Mouse (Mus musculus) gastrocnemius, adult 8-10 months (tissue): ENCODE results near the gene Apoe. TPM values are rescaled to one million over a fixed set of nuclear protein-coding genes. Genes with fewer than 3 reads are reported as not detected.

Experiments
- DNase-seq, 2 experiments: peaks; one replicate each; pipeline ENCODE4 v3.0.0; 2022; ENCODE audit warnings: low spot score in 2 of 2
- total RNA-seq, 4 experiments: library from RNA; stranded (reverse); gene quantifications; 2 replicates each; pipeline ENCODE4 v1.2.4; 2022

Gene Apoe
- total RNA-seq, 4 experiments from 2014 or later, result 18.8 to 67.9 (median 47.9) TPM

DNA sequence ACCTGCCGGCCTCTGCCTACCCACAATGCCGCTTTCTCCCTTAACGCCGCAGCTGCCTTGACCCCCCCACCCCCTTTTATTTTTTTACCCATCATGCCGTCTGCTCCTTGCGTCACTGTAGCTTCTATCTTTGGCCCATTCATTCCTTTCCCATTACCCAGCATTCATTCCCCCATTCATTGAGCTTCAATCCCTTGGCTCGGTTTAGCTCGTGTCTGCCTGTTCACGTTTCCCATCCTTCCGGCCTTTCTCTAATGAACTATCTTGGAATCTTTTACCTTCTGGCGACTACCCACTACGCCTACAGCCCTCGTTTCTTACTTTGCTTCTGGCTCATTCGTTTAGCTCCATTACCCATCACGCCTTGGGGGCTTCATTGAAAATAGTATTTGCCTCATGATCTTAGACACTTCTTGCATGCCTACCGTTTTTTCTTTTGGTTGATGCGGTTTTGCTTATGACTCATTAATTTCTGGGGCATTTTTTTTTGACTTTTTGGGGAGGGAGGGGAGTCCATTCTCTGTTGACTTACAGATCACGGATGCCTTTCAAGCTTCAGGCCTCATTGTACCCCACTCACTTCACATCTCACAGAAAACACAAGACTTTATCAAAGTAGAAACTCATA is 17.2 kb upstream of the Apoe start:
- DNase-seq, result no peak

DNA sequence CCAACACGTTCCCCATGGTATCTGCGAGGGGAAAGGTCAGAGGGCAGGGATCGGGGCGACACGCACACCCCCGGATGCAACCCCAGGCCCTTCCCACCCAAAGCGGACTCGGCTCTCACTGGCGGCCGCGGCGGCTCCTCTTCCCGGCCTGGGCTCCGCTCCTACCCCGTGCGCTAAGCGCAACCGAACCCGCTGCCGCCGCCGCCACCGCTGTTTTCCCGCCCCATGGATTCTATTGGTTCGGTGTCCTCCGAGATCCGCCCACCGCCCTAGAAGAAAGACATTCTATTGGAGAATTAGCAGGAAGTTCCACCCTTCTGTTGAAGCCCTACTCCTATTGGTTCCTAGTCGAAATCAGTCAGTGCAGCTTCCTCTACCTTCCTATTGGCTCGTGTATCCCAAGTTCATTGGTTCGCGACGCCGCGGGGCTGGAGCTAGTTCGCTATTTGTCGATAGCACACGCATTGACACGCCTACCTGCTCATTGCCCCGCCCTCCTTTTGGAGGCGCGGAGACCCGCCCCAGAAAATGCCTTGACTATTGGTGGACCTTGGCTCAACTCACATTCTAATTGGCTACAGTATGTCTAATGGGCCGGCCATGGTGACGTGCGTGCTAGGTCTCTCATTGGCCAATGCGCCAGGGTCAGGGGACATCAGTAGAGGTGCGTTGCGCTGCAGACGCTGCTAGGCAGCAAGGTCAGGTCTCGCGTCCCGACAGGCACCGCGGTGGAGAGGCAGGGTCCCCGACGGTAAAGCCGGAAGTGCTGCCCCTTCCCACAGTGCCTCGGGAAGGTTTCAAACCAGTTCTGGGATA is 16.5 kb upstream of the Apoe start, which contains the start of gene Tomm40:
TSS of gene Tomm40 (minus strand) at position 200 of the 816 bp plus-strand sequence.
- DNase-seq, result peak; percentile 99 to 100

DNA sequence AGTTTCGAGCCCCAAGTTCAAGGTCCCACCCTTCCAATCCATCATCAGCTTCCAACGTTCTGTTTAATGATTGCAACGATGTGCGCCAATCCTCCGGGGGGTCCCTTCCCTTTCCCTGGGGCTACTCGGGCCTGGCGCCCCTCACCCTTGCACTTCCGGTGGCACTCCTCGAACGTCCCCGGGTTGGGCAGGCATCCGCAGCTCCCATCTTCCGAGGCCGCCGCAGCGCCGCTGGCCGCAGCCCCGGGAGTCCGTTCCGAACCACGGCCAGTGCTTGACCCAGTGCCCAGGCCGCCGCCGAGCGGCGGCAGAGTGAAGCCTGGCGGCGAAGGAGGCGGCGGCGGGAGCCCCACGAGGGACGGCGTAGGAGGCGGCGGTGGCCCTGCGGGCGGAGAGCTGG is 15.8 kb upstream of the Apoe start:
- peak in 1 of 2 experiments; percentile 30 for DNase-seq

DNA sequence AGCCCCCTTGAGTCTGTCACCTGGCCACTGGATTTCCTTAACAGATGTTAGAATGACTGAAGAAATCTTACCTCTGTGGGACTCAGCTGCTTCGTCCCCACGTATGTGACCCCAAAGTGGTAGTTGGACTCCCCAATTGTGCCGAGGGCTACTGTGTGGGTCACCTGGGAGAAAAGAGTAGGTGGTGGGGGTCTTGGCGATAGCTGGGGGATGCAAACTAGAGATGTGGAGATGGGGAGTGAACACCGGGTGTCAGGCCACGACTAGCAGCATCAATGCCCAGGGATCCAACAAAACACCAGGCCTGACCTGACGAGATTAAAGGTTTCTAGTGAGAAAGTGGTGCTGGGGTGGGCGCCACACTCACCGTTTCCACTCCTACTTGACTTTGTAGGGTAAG is 14.6 kb upstream of the Apoe start:
- DNase-seq, result no peak

DNA sequence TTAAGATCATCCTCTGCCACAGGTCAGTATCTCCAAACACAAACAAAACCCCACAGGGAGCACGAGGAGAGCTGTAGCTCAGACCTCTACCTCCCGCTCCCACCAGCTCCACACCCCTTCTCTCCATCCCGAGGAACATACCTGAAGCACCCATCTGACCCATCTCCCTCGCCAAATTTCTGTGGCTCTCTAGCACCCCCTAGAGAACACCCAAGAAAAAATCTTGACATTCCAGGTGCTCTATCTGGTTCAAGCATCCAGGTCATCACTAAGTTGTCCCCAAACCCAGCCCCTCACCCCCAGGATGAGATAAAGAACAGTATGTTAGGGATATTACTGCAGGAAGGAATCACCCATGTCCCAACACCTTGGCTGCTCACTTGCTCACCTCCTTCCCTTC is 14.2 kb upstream of the Apoe start:
- no peak for DNase-seq

DNA sequence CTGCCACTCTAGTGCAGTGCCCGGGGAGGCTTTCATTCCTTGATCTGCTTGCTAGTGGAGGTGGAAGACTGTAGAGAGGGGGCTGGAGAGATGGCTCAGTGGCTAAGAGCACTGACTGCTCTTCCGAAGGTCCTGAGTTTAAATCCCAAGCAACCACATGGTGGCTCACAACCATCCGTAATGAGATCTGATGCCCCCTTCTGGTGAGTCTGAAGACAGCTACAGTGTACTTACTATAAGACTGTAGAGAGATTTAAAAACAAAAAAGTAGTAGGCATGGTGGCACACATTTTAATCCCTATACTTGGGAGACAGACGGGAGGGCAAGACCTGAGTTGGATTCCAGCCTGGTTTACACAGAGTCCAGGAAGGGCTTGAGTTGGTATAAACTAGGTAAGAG is 13.4 kb upstream of the Apoe start:
- no peak for DNase-seq

DNA sequence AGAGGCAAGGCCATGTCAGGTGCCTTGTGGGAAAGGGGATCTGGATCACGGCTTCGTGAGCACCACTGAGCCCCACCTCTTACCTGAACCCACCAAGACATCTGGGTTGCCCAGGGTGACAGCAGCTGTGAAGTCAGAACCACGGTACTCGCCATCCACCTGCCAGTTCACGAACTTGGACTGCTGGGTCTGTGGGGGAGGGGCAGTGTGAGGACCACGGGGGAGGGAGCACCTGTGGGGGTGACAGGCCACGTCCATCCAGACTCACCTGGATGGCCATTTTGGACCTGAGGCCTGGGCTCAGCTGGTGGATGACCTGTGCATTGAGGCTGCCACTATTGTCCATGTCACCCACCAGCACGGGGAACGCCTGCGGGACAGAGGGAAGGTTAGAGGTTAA is 11.7 kb upstream of the Apoe start:
- DNase-seq, result no peak

DNA sequence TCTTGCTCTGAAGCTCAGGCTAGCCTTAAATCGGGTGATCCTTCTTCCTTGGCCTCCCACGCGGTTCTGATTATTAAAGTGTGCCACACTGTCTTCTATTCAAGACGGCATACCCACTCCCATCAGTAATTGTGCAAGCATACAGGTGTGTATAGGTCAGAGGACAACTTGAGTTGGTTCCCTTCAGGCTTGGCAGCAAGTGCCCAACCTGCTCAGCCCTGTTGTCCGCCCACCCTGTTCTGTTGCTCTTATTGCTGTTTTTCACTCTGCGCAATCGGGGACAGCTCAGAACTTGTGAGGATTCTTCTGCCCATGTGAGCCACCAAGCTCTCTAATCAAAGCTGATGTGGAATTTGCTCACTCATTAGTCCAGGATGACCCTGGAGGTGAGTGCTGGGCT is 6.3 kb upstream of the Apoe start:
- DNase-seq, result no peak

DNA sequence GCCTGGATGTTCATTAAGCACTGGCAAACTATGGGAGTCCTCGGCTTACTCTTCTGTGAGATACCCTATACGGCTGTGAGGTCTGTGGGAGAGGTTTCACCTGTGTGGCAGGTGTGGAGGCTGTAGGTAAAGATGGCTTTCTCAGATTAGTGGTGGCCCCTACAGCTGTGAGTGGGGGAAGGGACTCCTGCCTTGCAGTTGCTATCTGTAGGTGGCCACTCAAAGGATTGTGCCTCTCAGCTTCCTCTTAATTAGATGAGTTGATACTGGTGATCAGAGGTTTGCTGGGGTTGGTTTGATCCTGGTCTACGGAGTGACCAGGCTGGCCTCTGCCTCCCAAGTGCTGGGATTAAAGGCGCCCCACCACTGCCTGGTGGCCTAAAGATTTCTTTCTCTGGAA is 5.5 kb upstream of the Apoe start:
- no peak for DNase-seq

DNA sequence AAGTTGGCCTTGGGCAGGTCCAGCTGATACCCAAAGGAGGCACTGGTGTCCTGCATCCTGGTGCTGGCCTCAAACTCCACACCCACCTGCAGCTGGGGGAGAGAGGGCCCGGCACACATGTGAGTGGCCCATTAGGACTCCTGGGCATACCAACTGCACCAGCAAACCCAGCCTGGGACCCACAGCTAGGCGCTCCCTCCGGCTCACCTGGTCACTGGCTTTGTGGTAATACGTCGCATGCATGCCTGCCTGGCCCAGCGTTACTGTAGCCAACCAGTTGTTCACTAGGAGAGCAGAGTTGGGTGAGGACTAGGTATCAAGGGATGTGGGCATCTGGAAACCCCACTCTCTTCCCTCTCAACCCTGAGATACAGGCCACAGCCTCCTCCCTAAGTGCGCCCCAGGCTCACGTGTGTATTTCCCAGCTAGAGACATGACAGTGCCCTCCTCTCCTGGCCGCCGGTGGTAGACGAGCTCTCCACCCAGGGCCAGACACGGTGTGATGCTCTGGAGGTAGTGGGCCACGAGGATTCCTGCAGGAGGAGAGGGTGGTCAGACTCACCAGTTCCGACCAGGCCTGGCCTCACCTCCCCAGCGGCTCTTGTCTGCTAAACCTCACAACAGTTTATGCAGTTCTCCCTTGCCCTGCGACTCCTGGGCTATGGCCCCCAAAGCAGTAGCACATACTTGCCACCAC is 4.0 kb upstream of the Apoe start:
- DNase-seq, result no peak

DNA sequence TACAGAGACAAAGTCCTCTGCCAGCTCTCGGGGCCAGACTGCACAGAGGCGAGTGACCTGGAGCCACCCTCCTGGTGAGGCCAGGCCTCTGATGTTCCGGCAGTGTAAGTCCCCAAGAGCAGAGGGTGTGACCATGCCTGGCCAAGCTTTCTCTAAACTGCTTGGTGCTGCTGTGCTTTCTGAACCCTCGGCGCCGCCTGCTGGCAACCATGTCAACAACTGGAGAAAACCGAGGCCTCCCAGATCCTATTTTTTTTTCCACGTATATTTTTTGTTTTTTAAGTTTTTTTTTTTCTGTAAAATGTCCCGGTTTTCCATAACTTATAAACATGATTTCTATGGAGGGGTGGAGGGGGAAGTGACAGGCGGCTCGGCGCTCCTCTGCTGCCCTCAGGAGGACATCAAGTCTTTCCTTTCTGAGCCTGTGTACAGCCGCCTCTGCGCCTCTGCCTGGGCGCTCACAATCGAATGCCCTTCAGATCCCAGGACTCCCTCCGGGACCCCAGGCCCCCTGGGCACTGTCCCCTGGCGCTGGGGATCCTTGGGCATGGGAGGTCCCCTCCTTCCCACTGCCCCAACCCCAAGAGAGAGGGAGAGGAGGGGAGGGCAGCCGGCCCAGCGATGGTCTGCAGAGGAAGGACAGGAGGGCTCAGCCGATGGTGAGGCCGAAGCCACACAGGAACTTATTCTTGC is 2.2 kb upstream of the Apoe start:
- peak; percentile 38 to 57 for DNase-seq

DNA sequence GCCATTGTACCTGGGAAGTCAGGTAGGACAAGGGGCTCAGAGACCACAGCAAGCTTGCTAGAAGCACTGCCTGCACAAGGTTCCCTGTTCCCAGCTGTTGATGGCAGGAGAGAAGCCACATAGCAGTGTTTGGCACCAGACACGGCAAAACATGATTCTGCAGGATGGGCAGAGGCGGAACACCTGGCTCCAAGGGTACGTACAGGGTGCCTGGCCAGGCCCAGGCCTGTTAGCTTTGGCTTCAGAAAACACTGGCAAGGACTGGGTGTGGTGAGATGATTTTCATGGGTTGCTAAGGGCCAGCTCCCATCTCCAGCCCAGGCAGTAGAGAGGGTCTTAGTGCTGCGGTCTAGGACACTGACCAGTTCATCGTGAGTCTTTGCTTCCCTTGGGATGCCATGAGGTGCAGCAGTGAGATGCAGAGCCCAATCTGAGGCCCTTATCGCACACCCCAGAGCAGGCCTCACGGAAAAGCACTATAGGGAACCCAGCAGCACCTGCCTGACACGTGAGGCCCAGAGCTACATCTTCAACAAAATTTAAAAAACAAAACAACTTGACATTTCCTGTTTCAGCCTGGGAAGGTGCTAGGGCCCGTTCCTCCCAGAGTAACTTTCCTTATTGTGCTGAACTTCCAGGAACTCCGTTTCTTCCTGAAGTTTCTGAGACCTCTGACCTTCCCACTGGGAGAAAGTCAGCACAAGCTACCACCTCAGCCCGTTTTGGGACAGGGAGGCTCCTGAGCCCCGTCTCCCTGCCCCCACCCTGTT is 1.5 kb upstream of the Apoe start:
- no peak for DNase-seq

DNA sequence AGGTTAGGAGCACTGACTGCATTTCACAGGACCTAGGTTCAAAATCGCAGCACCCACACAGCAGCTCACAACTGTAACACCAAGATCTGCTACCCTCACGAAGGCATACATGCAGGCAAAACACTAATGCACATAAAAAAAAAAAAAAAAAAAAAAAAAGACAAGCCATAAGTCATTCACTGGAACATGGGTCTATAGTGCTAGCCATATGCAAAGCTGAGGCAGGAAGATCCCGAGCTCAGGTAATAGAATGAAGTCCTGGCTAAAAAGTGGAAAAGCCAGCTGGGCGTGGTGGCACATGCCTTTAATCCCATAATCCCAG is 800 bp upstream of the Apoe start:
- no peak for DNase-seq

DNA sequence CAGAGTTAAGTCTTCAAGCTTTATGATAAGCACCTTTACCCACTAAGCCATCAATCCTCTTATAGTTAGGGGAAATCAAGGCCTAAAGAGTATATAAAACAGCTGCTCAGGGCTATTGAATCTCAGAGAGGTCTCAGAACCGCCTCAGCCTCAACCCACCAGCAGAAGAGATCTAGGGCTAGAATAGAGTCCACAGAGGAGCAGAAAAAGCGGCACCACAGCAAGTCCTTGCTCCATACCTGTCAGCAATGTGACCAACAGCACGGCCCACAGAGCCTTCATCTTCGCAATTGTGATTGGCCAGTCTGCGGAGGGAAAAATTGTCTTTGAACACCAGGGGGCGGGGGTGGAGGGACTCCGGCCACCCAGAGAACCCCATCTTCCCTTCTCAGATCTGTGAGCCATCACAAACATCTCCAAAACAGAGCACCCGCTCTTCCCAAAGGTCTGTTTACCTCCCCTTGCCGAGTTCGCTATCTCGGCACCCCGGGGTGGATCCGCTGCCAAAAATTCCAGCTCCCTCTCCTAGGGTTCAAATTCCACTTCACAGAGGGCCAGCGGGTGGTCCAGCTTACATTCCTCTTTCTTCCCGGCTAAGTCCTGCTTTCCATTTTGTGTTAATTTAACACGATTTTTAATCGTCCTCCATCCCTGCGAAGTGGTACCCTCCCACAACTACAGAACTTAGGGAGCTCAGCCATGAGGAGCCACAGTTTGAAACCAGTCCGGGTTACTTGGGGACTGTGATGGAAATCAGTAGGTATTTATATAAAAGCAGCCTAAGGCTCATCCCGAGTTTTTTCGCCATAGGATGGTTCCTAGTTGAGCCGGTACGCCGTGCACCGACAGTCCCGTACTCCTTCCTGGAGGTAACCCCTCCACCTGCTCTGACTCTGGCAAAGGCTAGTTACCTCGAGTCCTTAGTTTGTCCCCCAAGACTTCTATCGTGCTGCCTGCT is 760 bp downstream of the Apoe start:
- DNase-seq, result no peak

DNA sequence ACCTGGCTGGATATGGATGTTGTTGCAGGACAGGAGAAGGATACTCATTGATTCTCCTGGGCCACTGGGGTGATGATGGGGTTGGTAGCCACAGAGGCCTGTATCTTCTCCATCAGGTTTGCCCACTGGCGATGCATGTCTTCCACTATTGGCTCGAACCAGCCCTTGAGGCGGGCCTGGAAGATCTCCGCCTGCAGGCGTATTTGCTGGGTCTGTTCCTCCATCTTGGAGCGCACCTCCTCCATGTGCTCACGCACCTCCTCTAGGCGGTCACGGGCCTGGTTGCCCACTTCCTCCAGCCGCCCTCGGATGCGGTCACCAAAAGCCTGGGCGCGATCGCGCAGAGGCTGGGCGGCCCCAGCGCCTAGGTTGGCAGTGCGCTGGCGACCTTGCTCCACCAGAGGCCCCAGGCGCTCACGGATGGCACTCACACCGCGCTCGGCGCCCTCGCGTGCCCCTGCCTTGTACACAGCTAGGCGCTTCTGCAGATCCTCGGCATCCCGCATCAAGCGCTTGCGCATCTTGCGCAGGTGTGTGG is 2.6 kb downstream of the Apoe start:
- DNase-seq, result no peak

DNA sequence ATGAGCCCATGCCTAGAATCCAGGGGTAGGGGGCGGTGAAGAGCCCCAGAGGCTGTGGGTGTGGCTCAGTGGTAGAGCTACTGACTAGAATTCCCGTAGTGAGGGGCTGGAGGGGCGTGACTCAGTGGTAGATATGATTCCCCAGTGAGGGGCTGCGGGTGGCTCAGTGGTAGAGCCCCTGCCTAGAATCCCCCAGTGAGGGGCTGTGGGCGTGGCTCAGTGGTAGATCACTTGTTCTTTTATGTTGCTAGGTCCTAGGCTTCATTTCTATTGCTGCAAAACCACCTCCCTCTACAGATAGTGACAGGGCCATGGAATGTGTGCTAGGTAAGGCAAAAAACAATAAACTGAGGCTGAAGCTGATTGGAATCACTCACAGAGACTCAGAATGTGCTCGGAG is 3.1 kb downstream of the Apoe start:
- DNase-seq, result no peak

DNA sequence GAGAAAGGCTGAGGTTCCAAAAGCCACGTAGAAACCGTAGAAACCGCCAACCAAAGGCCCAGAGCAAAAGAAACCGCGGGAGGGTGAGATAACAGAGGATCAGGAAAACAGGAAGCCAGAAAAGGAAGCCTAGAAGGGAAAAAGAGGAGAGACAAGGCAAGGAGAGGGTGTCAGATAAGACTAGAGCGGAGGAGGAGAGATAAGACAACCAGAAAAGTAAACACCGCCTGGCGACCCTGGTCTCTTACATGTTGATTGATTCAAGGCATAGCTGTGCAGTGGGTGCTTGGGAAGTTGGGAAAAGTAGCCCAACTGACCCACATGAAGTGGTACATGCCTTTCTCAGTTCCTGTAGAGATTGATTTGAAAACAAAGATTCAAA is 3.8 kb downstream of the Apoe start:
- DNase-seq, result no peak

DNA sequence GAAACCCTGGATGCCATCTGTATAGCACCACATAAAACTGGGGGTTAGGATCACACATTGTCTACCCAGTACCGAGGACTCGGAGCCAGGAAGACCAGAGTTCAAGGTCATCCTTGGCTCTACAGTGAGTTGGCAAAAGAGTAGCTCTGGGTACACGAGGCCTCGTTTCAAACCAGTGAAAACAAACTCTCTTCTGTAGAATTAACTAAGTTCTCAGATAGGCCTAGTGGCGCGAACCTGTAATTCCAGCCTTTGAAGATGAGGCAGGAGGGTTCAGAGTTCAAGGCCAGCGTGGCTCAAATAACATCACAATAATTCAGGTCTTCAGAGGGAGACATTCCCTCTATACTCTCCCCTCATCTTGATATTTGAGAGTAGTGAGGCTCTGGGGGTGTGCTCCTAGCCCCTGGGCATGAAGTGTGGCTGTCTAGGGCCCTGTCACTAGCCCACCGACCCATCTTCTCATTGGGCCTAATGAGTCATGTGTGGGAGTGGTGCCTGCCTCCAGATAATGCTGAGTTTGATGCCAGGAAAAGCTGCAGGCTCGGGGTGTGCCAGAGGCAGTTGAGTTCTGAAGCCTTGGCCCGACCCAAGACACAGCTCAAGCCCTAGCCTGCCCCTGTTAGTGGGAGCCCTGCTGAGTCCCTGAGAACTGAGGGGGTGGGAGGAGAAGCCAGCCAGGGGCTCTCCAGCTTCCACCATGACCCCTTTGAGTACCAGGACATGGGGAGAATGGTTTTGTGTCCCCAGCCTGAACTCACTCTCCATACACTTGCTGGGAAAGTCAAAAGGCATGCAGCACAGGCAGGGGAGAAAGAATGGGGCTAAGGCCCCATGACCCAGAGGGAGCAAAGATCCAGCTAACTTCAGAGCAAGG is 4.4 kb downstream of the Apoe start:
- no peak for DNase-seq

DNA sequence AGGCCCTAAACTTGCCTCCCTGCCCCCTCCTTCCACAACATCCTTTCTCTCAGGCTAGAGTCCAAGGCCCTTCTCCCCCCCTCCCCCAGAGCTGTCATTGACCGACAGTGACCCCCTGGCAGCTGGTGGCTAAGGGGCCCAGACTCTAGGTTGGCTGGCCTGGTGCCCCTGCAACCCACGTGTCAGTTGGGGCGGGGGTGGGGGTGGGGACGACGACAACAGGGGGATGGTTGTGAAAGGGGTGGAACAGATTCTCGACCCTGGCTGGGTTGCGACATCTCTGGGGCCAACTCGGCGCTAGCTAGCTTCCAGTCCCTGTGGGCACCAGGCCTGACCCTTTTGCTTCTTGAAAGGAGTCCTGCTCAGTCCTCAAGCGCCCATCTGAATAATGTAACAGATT is 5.6 kb downstream of the Apoe start:
- DNase-seq, result peak in 1 of 2 experiments; percentile 38
